Mouse (Mus musculus) embryonic facial prominence, embryonic 10.5 days (tissue): Measurements from ENCODE around the gene Zfp618. TPM values are rescaled to one million over a fixed set of nuclear protein-coding genes. Genes with fewer than 3 reads are reported as not detected.

Source experiments
- DNase-seq: peaks from one replicate; pipeline ENCODE4 v3.0.0-alpha.2; 2017; ENCODE audit warnings: low spot score
- H3K27ac ChIP-seq: fragments of 300-500 bp; sonication (generic); replicated peaks from 2 replicates; pipeline ENCODE4 v1.5.1; 2016; ENCODE audit warnings: mild to moderate bottlenecking
- H3K27me3 ChIP-seq: fragments of 300-500 bp; sonication (generic); replicated peaks from 2 replicates; pipeline ENCODE4 v1.6.1; 2016; ENCODE audit warnings: low read depth, mild to moderate bottlenecking; ENCODE audit not compliant: poor library complexity, severe bottlenecking
- H3K36me3 ChIP-seq: fragments of 300-500 bp; sonication (generic); replicated peaks from 2 replicates; pipeline ENCODE4 v1.6.1; 2016; ENCODE audit warnings: mild to moderate bottlenecking, moderate library complexity
- H3K4me1 ChIP-seq: fragments of 300-500 bp; sonication (generic); 2 replicates; pipeline ENCODE4 v1.6.1; 2016
- H3K4me3 ChIP-seq: fragments of 300-500 bp; sonication (generic); 2 replicates; pipeline ENCODE4 v1.5.1; 2016; ENCODE audit warnings: mild to moderate bottlenecking, moderate library complexity
- H3K9me3 ChIP-seq: fragments of 300-500 bp; sonication (generic); 2 replicates; pipeline ENCODE4 v1.6.1; 2016; ENCODE audit warnings: mild to moderate bottlenecking
- WGBS: fragments of 180-500 bp; shearing (Covaris S2); methylation state at CpG from one replicate; pipeline ENCODE4 v1.1.7; 2016; 5-methylcytosine and 5-hydroxymethylcytosine counted together
- polyA plus RNA-seq: library from polyadenylated mRNA; unstranded; fragments of >200 nt; fragmentation: Nextera tagmentation; extraction: Ambion mirVana; gene quantifications from 2 replicates; pipeline ENCODE4 v1.2.1, GENCODE M21; 2016

Gene Zfp618
- polyA plus RNA-seq, 1 experiment from 2014 or later = 26.9 TPM

GRCm38 (mm10) chr4:63089484-63089883 lies 124.1 kb downstream of the Zfp618 start:
- H3K4me1 ChIP-seq = peaks cover 26% of the 10 kb centered on the region
- H3K4me3 ChIP-seq = no peak overlapping the region
- H3K36me3 ChIP-seq = peaks cover 90% of the 10 kb centered on the region
- no peaks in the 10 kb centered on the region for H3K27me3 ChIP-seq
- H3K27ac ChIP-seq = peak overlapping the region; percentile 14; the same call in 1 of the 2 replicates
- WGBS = 76% methylated on average over 1 of the region's 1 CpGs
- DNase-seq = peak; percentile 21
- no peaks in the 10 kb centered on the region for H3K9me3 ChIP-seq

DNA sequence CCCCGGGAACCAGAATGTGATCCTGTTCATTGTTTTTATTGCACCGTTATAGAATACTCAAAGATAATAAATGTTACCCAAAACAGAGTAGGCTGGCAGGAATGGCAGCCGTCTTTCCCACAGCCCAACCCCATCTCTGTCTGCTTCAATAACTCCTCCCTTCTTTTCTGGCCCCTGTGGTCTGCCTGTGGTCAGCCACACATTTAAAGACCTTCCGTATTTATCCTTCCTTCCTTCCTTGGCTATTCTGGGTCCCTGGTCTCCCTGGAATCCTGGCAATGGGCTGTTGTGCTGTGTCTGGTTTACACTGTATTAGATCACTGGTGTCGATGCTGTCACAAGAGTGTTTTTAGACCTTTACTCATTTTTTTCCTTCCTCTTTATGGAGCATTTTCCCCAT lies 125.8 kb downstream of the Zfp618 start:
- Histone ChIP-seq H3K4me1 (peaks cover 26% of the 10 kb centered on the region), H3K9me3 (no peaks in the 10 kb centered on the region), H3K36me3 (peaks cover 98% of the 10 kb centered on the region), H3K27me3 (no peaks in the 10 kb centered on the region), H3K27ac (no peak overlapping the region), H3K4me3 (no peak overlapping the region)
- 85% methylated on average over 5 of the region's 5 CpGs for WGBS
- no peak for DNase-seq

- no peak overlapping the region for H3K4me3 ChIP-seq
- peaks cover 77% of the 10 kb centered on the region for H3K36me3 ChIP-seq
- WGBS = 85% methylated on average over 1 of the region's 1 CpGs
These were observed 132.2 kb downstream of the Zfp618 start for GRCm38 (mm10) chr4:63097603-63098002.

GRCm38 (mm10) chr4:63100478-63100877 lies 135.1 kb downstream of the Zfp618 start:
- Histone ChIP-seq H3K27me3 (no peaks in the 10 kb centered on the region), H3K27ac (no peak overlapping the region), H3K4me1 (no peaks in the 10 kb centered on the region), H3K4me3 (no peak overlapping the region), H3K36me3 (peaks cover 79% of the 10 kb centered on the region), H3K9me3 (no peaks in the 10 kb centered on the region)
- DNase-seq = no peak
- 95% methylated on average over 11 of the region's 11 CpGs for WGBS

More at GRCm38 (mm10) chr4:63097603-63098002, 132.2 kb downstream of the Zfp618 start:
- no peaks in the 10 kb centered on the region for H3K27me3 ChIP-seq
- no peak for DNase-seq
- peaks cover 2% of the 10 kb centered on the region; the same call in 1 of the 2 replicates for H3K4me1 ChIP-seq
- H3K9me3 ChIP-seq = no peaks in the 10 kb centered on the region
- no peak overlapping the region for H3K27ac ChIP-seq

DNA sequence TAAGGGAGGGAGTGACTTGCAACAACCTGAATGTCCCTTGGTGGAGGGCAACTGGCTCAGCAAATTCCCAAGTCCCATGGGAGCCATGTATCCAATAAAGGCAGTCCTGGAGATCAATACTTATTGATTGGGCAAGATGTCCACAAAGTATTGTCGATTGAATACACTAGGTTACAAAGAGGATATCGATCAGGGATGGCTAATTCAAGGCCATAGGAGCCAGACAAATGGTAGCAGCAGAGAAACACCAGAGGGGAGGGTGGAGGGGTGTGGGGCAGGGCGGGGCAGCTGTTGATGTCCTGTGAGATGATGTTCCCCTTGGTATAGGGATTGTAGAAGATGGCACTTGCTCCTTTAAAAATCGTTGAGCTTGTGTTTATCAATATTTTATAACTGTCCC lies 136.7 kb downstream of the Zfp618 start:
- no peaks in the 10 kb centered on the region for H3K9me3 ChIP-seq
- WGBS = 92% methylated on average over 4 of the region's 4 CpGs
- H3K4me3 ChIP-seq = no peak overlapping the region
- H3K27ac ChIP-seq = no peak overlapping the region
- H3K36me3 ChIP-seq = peaks cover 77% of the 10 kb centered on the region
- no peaks in the 10 kb centered on the region for H3K27me3 ChIP-seq
- DNase-seq = no peak
- no peaks in the 10 kb centered on the region for H3K4me1 ChIP-seq

DNA sequence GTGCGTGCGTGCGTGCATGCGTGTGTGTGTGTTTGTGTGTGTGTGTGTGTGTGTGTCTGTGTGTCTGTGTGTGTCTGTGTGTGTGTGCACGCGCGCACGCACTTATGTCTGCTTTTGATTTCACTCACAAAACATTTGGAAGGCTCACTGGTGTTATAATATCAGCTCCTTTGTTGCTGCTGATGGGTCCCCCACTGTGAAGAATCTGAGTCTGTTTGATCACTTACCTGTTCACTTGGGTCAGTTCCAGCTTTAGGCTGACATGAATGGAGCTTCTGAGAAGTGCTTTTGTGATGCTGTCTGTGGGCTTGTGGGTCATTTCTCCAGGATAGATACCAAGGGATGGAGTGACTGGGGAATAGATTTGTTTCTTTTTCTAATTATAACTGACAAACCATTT lies 140.3 kb downstream of the Zfp618 start:
- DNase-seq = no peak
- H3K36me3 ChIP-seq = peaks cover 71% of the 10 kb centered on the region
- H3K27ac ChIP-seq = no peak overlapping the region
- no peaks in the 10 kb centered on the region for H3K27me3 ChIP-seq
- H3K4me3 ChIP-seq = no peak overlapping the region
- no peaks in the 10 kb centered on the region for H3K9me3 ChIP-seq
- H3K4me1 ChIP-seq = no peaks in the 10 kb centered on the region
- 98% methylated on average over 8 of the region's 8 CpGs for WGBS

GRCm38 (mm10) chr4:63118639-63119437 lies 153.5 kb downstream of the Zfp618 start:
- no peaks in the 10 kb centered on the region for H3K27me3 ChIP-seq
- H3K4me3 ChIP-seq = no peak overlapping the region
- peaks cover 80% of the 10 kb centered on the region for H3K36me3 ChIP-seq
- DNase-seq = peak; percentile 84
- no peak overlapping the region for H3K27ac ChIP-seq
- 86% methylated on average over 5 of the region's 5 CpGs for WGBS
- no peaks in the 10 kb centered on the region for H3K4me1 ChIP-seq
- H3K9me3 ChIP-seq = no peaks in the 10 kb centered on the region

- WGBS = 69% methylated on average over 8 of the region's 8 CpGs
- DNase-seq = no peak
- Histone ChIP-seq H3K36me3 (peaks cover 63% of the 10 kb centered on the region), H3K27ac (no peak overlapping the region), H3K27me3 (no peaks in the 10 kb centered on the region), H3K4me1 (no peaks in the 10 kb centered on the region), H3K9me3 (no peaks in the 10 kb centered on the region), H3K4me3 (no peak overlapping the region)
These were observed 159.6 kb downstream of the Zfp618 start for GRCm38 (mm10) chr4:63124861-63125466.

- Histone ChIP-seq H3K4me1 (no peaks in the 10 kb centered on the region), H3K27ac (no peak overlapping the region), H3K9me3 (no peaks in the 10 kb centered on the region), H3K4me3 (no peak overlapping the region), H3K27me3 (no peaks in the 10 kb centered on the region), H3K36me3 (peaks cover 63% of the 10 kb centered on the region)
- no peak for DNase-seq
- 92% methylated on average over 5 of the region's 5 CpGs for WGBS
These were observed 164.7 kb downstream of the Zfp618 start for GRCm38 (mm10) chr4:63129891-63130624.

GRCm38 (mm10) chr4:63147268-63147667 lies 181.9 kb downstream of the Zfp618 start:
- DNase-seq = no peak
- Histone ChIP-seq H3K36me3 (no peaks in the 10 kb centered on the region), H3K27ac (no peak overlapping the region), H3K4me1 (no peaks in the 10 kb centered on the region), H3K9me3 (0 out of 2 replicates have a peak, but pooled peaks cover 3% of the 10 kb centered on the region), H3K4me3 (no peak overlapping the region), H3K27me3 (no peaks in the 10 kb centered on the region)
- 92% methylated on average over 6 of the region's 6 CpGs for WGBS

DNA sequence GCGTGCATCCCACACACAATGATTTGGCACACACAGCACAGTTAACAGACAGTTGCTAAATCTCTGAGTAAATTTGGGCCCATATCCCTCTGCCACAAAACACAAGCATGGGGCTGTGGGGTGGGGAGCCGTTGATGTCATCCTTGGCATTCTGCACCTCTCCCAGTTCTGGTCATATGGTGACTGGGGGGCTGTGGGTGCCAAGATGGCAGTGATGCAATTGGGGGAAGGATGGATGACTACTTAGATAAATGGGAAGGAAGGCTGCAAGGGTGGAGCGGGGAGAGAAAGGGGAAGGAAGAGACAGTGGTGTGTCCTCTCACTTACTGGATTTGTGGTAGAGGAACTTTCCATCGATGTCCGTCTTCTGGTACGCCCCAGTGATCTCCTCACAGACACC lies 185.8 kb downstream of the Zfp618 start:
- 91% methylated on average over 6 of the region's 6 CpGs for WGBS
- no peaks in the 10 kb centered on the region for H3K27me3 ChIP-seq
- 0 out of 2 replicates have a peak, but pooled peaks cover 3% of the 10 kb centered on the region for H3K9me3 ChIP-seq
- H3K27ac ChIP-seq = no peak overlapping the region
- H3K4me1 ChIP-seq = no peaks in the 10 kb centered on the region
- no peak for DNase-seq
- no peak overlapping the region for H3K4me3 ChIP-seq
- H3K36me3 ChIP-seq = no peaks in the 10 kb centered on the region

DNA sequence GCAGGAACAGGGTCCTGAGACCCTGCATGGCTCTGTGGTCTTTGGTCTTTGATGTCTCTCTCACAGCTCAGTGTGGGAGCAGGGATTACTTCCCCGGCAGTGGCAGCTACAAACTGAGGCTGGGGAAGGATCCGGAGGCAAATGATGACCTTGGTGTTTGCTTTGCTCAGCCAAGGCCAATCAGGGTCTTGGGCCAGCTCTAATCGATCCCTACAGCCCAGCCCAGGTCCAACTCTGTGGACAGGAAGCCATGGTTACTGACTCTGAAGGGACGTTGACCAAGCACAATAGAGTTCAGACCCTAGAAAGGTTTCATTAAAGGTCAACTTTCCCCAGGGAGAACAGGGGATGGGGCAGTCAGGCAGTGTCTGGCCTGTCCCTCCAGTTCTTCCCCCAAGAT lies 188.7 kb downstream of the Zfp618 start:
- 60% methylated on average over 4 of the region's 4 CpGs for WGBS

More for the DNA sequence above, 188.7 kb downstream of the Zfp618 start:
- no peaks in the 10 kb centered on the region for H3K27me3 ChIP-seq
- no peak overlapping the region for H3K4me3 ChIP-seq
- H3K36me3 ChIP-seq = no peaks in the 10 kb centered on the region
- H3K4me1 ChIP-seq = no peaks in the 10 kb centered on the region
- no peak for DNase-seq
- H3K9me3 ChIP-seq = no peaks in the 10 kb centered on the region
- H3K27ac ChIP-seq = no peak overlapping the region
